Mouse (Mus musculus) thymus, adult 2 months (tissue): ENCODE data around the gene Duxf3.
"Not testable (repeated sequence)": the region's sequence is repeated elsewhere in the genome, so short reads cannot be mapped to it uniquely, and the experiment has no call there.

Source experiments
- CTCF ChIP-seq: fragments of 200-500 bp; IDR thresholded peaks from 2 replicates; pipeline ENCODE4 v1.5.1; 2012; ENCODE audit warnings: mild to moderate bottlenecking, control low read depth, low read length, moderate library complexity, borderline replicate concordance; ENCODE audit not compliant: control insufficient read depth, poor library complexity, insufficient read depth; ENCODE audit errors: extremely low read depth
- POLR2A ChIP-seq: fragments of 200-500 bp; IDR thresholded peaks from 2 replicates; pipeline ENCODE4 v1.6.1; 2012; ENCODE audit warnings: mild to moderate bottlenecking, low read length, control low read depth, moderate library complexity; ENCODE audit not compliant: control insufficient read depth, poor library complexity, insufficient read depth; ENCODE audit errors: extremely low read depth

DNA sequence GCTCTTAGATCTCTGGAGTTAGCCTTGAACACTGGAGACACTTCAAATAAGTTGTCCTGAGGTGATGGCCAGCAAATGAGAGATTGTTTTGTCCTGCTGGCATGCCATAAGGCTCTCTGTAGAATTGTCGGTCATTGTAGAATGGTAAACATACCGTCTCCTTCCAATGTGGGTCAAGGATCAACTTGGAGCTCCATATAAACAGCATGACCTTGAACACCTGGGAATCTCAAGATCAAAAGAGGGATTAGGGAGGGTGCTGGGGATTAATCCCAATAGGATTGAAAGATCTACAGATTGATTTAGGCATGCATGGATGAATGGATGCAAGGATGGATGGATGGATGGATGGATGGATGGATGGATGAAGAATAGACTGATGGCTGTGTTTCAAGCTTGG, 10.9 kb downstream of the Duxf3 start:
- not testable (repeated sequence) for TF ChIP-seq CTCF, POLR2A
